Mouse (Mus musculus) erythroid progenitor cell, adult 5-6 weeks (primary cell): ENCODE data around the gene Ifih1. TPM values are rescaled to one million over a fixed set of nuclear protein-coding genes. Genes with fewer than 3 reads are reported as not detected.

ENCODE experiments used
- ATAC-seq: replicated peaks from 2 replicates; pipeline ENCODE4 v1.8.0; 2016; ENCODE audit warnings: moderate number of reproducible peaks, mild to moderate bottlenecking, moderate TSS enrichment, inconsistent platforms; ENCODE audit not compliant: poor library complexity, low FRiP score, severe bottlenecking
- total RNA-seq, 2 experiments: library from RNA; stranded (forward) in 1 of 2; stranded (reverse) in 1 of 2; fragments of 150-400 nt in 1 of 2; fragments of 186-747, 209-891 nt in 1 of 2; gene quantifications; 2 replicates each; pipeline versions ENCODE4 v1.2.3 to v1.2.4; 2015 to 2017; ENCODE audit warnings: low replicate concordance in 2 of 2

Gene Ifih1
- total RNA-seq (2015; ENCODE audit: low replicate concordance) (24.3 and 37.1 TPM in 2 replicates), total RNA-seq (2017; ENCODE audit: low replicate concordance) (28.7 and 38.0 TPM in 2 replicates)

DNA sequence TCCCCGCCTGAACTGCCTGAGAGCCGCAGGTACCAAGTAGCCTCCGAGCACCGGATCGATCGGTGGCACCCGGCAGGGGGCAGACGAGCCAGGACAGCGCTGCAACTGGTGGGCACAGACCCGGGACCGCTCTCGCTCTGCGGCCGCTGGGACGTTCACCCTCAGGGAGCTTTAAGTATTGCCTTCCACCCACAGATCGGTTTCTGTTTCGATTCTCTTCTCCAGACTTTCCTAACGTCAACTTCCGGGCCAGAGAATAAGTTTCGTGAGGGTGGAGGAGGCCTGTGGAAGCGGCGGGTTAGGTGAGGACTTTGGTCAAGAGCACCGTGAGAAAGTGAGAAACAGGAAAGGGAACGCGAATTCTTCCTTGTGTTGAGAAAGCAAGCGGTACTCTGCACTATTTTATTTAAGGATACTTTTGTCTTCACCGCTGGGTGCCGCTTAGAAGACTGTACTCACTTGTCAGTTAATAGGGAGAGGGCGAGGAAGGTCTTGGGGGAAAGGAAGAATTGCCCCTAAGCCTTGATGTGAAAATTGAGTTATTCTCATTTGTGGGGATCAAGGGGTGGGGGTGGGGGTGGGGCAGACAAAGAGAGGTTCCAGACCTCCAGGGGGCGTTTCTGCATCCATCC, at the start of gene Ifih1:
Ifih1 (minus strand) TSS at position 242 of the 632 bp plus-strand sequence.
- peak; percentile 77 for ATAC-seq

GRCm38 (mm10) chr2:62685934-62686333, 39.9 kb upstream of the Ifih1 start:
- no peak for ATAC-seq

GRCm38 (mm10) chr2:62684989-62685595, 39.0 kb upstream of the Ifih1 start:
- peak; percentile 46; the same call in 1 of the 2 replicates for ATAC-seq

DNA sequence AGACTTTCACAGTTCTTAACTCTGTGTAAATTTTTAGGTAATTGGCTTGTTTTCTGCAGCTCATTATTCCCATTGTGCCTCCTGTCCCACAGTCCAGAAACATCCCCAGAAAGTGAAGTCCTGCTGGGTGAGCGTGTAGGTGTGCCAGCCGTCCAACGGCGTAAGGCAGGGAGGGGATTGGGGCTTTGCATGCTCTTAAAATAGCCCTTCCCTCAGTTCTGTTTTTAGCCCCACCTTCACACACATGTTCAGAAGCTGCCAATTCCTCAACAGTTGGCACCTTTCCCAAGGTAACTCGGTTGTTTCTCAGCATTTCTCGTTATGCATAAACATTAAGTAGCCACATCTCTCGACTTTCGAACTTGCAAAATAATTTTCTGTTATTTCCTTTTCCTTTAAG, 35.6 kb upstream of the Ifih1 start:
- ATAC-seq, result no peak

- ATAC-seq, result no peak
These were observed 26.7 kb upstream of the Ifih1 start for GRCm38 (mm10) chr2:62672788-62673187.

GRCm38 (mm10) chr2:62670767-62671166, 24.7 kb upstream of the Ifih1 start:
- 0 out of 2 replicates have a peak, but pooled peaks have one; percentile 14 for ATAC-seq

GRCm38 (mm10) chr2:62670301-62670700, 24.2 kb upstream of the Ifih1 start:
- peak; percentile 63; the same call in 1 of the 2 replicates for ATAC-seq

GRCm38 (mm10) chr2:62669848-62670247, 23.8 kb upstream of the Ifih1 start:
- no peak for ATAC-seq

- ATAC-seq, result no peak
These were observed 19.5 kb upstream of the Ifih1 start for GRCm38 (mm10) chr2:62665536-62665935.

DNA sequence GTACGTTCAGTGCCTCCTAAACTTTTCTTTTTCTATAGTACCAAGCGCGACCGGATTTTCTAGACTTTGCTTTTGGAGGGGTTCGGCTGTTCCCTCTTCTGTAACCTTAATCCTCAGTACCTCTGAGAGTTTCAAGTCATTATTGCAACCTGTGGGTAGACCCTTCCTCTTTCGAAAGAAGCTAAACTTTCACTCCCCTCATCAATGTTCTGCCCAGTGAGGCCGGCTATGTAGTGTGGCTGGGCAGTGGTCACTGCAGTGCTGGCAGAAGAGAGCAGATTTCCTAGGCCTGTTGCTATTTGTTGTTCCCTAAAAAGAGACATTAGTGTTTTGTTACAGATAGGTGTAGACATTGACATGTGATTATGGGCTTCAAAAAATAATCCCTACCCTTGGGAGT, 18.8 kb upstream of the Ifih1 start:
- no peak for ATAC-seq

DNA sequence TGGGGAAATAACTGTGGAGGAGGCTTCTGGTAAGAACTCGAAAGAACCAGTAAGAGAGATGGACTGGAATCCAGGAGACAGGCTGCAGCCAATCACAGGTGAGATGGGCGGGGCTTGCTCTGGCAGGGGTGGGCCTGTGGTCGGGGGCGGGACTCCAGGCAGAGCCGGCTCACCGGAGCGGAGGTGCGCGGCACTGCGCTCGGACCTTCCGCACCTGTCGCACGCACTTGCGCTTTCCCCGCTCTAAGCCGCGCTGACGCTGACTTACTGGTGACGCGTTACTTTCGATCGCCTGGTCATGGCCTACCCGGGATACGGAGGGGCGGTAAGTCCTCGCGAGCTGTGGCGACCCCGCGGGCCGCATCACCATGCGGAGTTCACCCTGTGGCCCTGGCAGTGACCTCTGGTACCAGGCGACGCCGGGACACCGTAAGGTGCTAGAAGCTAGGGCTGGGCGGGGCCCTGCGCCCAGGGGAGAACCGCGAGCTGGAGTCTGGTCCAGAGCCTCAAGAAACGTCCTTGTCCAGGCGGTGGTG, 18.1 kb upstream of the Ifih1 start, which contains the start of gene Gca:
Gca (plus strand) TSS at position 151 of the 536 bp plus-strand sequence.
- ATAC-seq, result peak; percentile 99

GRCm38 (mm10) chr2:62662560-62662959, 16.5 kb upstream of the Ifih1 start:
- ATAC-seq, result no peak

DNA sequence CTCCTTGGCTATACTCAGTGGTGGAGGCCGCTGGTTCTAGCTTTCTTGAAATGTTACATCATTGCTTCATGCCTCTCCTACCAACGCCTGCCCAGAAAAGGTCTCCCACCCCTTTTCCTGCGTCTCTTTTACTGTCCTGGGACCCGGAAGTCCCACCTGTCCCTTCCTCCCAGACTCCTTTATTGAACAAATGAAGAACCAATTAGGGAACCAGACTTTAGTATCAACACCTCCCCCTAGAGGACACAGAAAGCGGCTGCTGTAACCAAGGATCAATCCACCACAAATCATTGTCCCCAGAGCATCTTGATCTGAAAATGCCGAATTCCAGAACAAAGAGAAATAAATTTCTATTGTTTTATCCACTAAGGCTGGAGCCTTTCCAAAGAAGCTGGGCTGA, 14.5 kb upstream of the Ifih1 start:
- ATAC-seq, result no peak

DNA sequence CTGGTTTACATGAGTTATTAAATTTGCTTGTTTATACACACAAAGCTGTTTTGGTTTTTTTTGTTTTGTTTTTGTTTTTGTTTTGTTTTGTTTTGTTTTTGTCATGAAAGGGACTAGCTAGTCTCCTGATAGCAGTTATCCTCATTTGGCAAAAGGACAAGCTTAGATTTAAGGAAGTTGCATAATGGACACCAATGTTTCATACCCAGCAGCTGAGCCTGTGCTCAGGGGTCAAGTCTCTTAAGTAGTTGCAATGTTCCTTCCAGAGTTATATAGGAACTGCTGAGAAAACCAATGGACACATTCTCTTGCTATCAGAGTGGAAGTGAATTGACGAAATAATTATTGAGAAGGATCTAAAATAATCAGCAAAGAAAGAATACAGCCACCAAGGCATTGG, 10.0 kb upstream of the Ifih1 start:
- no peak for ATAC-seq

- peak; percentile 84 for ATAC-seq
These were observed 8.7 kb upstream of the Ifih1 start for GRCm38 (mm10) chr2:62654519-62655338.

DNA sequence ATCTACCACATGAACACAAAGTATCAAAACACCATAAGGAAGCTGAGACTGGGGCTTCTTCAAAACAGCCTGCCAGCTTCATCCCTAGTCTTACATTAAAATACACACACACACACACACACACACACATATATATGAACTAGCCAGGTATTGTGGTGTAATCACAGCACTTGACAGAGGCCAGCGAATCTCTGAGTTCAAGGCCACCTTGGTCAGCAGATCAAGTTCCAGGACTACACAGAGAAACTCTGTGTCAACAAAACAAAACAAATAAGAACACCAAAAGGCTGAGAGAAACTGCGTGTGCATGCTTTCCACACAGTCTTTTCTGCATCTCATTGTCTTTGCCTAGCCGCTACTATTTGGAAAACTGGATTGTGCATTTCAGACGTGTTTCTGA, 6.4 kb upstream of the Ifih1 start:
- no peak for ATAC-seq

DNA sequence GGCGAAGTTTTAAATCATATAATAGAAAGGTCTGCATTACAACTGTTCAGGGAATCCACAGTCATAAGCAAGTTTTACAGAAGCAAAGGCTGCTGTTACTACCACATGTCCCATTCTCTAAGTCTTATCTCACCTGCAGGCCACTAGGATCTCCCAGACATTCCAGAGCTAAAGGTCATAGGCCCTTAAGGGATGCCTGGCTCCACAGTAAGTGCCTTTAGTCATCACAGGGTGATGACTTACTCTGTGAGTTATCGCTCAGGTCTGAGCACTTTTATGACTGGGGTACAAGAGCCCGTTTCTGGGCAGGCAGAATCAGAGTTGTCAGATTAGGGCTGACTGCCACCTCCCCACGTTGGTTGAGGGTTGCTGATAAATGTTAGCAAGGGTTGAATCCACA, 5.8 kb upstream of the Ifih1 start:
- no peak for ATAC-seq

- ATAC-seq, result no peak
These were observed 725 bp upstream of the Ifih1 start for GRCm38 (mm10) chr2:62646671-62647289.

DNA sequence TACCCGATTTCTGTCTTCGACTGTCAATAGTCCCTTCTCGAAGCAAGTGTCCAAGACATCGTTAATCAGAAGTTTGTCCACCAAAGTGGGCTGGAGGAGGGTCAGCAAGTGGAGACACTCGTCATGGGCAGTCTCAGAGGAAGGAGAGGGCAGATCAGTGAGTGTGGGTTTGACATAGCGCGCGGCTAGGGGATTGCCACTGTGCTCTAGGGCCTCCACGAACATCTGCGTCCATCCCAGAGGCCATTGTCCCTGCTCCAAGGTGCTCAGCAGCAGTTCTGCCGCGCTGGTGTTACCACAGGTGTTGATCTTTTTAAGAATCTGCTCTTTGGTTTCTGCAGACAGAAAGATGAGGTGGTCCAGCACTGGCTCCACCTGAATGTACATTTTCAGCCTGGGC, 580 bp downstream of the Ifih1 start:
- ATAC-seq, result peak; percentile 47

DNA sequence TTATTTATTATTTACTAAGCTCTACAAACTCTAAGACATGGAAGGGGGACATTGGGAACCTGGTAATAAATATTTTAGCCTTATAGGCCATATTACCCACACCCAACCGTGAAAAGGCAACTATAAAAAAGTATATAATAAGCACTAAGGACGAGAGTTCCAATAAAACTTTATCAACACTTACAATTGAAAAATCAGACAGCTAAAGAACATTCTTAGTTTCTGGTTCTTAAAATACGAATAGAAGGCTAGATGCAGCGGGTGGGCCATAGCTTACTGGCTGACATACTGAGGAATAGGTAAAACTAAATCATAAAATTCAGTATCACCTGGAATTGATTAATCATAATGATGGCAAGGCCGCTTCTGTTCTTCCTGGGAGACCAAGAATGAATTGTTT, 1.2 kb downstream of the Ifih1 start:
- no peak for ATAC-seq
